Mouse (Mus musculus): Measurements from ENCODE around the gene Rabep2.
A peak's percentile ranks its signal among the peaks of the same experiment; 100 is the strongest.
"Not testable (repeated sequence)": the region's sequence is repeated elsewhere in the genome, so short reads cannot be mapped to it uniquely, and the experiment has no call there.

Rabep2 gene

DNA sequence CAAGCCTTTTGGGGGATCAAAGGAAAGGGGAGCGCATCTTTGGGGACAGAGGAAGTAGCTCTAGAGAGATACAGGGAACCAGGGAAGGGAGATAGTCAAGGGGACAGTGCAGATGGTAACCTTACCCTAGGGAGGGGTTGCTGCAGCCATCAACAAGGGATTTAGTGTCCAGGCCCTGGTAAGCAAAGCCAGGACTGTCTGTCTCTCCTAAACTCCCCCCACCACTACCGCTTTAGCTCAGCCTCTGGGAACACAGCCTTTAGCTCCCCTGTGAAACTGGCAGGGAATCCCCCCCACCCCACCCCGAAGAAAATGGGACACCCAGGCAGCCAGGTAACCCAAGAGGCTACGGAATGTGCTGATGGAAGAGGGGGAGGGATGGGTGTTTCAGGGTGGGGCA is 35.0 kb downstream of the Rabep2 start:
- no peak for DNase-seq (ENCODE audit: low spot score in 2 of 2)

DNA sequence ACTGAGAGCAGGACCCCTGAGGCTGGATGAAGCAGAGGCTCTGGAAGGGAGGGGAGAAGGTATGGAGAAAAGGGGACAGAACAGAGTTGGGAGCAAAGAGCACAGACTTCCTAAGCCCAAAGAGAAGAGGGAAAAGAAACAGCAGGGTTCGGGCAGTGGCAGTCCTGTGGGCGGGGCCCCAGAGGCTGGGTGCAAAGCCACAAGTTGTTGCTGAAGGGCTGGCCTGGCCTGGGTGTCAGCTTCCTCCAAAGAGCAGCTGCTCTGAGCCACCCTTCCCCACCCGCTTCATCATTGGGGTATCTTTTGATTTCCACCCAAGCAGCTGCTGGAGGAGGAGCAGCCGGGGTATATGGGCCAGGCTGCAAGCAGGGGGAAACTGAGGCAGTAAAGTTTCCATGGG is 35.6 kb downstream of the Rabep2 start:
- peak in 1 of 2 experiments; percentile 56 for DNase-seq (ENCODE audit: low spot score in 2 of 2)

GRCm38 (mm10) chr7:126464836-126465235 is 36.3 kb downstream of the Rabep2 start:
- DNase-seq (ENCODE audit: low spot score in 2 of 2), result no peak

- no peak for DNase-seq (ENCODE audit: low spot score in 2 of 2)
Observed at GRCm38 (mm10) chr7:126465246-126466030, 36.9 kb downstream of the Rabep2 start.

GRCm38 (mm10) chr7:126466116-126466515 is 37.6 kb downstream of the Rabep2 start:
- DNase-seq (ENCODE audit: low spot score in 2 of 2), result no peak

- DNase-seq (ENCODE audit: low spot score in 2 of 2), result no peak
Observed at GRCm38 (mm10) chr7:126466707-126467106, 38.1 kb downstream of the Rabep2 start.

GRCm38 (mm10) chr7:126467271-126467670 is 38.7 kb downstream of the Rabep2 start:
- peak; percentile 60 to 84 for DNase-seq (ENCODE audit: low spot score in 2 of 2)

- no peak for DNase-seq (ENCODE audit: low spot score in 2 of 2)
Observed at GRCm38 (mm10) chr7:126467834-126468627, 39.5 kb downstream of the Rabep2 start.

DNA sequence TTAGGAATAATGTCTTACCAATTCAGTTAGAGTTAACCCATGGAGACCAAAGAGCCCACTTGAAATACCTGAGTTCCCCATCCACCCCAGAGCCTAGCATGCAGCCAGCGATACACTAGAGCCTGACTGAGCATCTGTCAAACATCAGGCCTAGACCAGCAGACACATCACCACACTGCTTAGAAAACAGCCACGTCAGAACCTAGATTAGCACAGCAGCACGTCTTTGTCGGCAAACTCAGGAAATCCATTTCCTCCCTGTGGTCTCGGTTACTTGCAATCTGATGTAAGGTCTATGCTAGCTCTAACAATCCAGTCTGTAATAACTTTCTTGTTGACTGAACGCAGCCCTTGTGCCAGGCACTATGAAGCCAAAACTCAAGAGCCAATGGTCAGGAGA is 41.5 kb downstream of the Rabep2 start:
- no peak for DNase-seq (ENCODE audit: low spot score in 2 of 2)

DNA sequence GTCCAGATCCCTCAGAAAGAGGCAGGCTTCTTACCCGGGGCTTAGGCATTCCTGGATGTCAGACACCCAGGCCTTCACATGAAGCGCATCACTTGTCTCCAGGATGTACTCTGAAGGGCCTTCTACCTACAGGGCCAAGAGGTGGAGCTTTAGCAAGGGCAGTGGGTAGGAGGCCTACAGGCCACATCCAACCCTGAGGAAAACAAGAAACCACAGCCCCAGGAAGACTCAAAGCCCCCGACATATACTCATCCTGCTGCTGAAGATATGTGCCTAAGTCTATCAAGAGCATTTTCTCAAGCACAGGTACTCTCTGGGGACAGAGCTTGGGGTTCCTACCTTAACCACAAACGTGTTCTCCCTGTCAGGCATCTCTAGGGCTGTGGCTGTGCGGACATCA is 42.8 kb downstream of the Rabep2 start:
- no peak for DNase-seq (ENCODE audit: low spot score in 2 of 2)

GRCm38 (mm10) chr7:126471853-126472252 is 43.3 kb downstream of the Rabep2 start:
- DNase-seq (ENCODE audit: low spot score in 2 of 2), result no peak

- peak in 1 of 2 experiments; percentile 57 for DNase-seq (ENCODE audit: low spot score in 2 of 2)
Observed at GRCm38 (mm10) chr7:126472306-126472705, 43.7 kb downstream of the Rabep2 start.

GRCm38 (mm10) chr7:126472713-126473112 is 44.2 kb downstream of the Rabep2 start:
- no peak for DNase-seq (ENCODE audit: low spot score in 2 of 2)

DNA sequence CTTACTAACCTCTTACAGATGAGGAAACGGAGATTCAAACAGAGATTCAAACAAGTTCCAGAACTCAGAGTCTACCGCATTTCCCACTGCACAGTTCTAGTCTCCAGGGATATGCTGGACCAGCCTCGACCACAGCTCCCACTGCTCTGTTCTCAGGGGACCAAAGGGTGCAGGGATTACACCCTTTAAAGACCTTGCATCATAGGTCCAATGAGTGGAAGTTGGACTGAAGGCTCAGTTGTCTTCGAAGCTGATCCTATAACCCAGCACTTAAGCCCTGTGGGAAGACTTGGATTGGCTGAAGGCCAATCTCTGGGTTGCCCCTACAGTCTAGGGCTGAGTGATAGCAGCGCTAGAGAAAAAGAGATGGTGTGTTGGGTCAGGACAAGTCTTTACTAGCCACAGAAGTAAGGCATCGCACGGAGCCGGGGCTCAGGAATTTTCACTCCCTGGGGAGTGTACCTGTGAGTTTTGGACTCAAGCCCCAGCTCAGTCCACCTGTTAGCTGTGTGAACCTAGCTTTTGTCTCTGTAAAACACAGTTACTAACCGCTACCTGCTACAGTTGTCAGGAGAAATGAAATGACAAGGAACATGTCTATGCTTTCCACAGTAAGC is 45.0 kb downstream of the Rabep2 start:
- DNase-seq (ENCODE audit: low spot score in 2 of 2), result no peak

GRCm38 (mm10) chr7:126474486-126474955 is 46.0 kb downstream of the Rabep2 start:
- no peak for DNase-seq (ENCODE audit: low spot score in 2 of 2)

- peak; percentile 79 to 89 for DNase-seq (ENCODE audit: low spot score in 2 of 2)
Observed at GRCm38 (mm10) chr7:126474993-126475581, 46.5 kb downstream of the Rabep2 start, which contains the start of gene Sh2b1. TSS of gene Sh2b1 (minus strand) at chr7:126475424.

GRCm38 (mm10) chr7:126481699-126482098 is 53.1 kb downstream of the Rabep2 start:
- no peak for DNase-seq (ENCODE audit: low spot score in 2 of 2)

GRCm38 (mm10) chr7:126482392-126482871 is 53.9 kb downstream of the Rabep2 start:
- peak; percentile 51 to 78 for DNase-seq (ENCODE audit: low spot score in 2 of 2)

GRCm38 (mm10) chr7:126487052-126487483 is 58.5 kb downstream of the Rabep2 start, which contains the start of gene Tufm:
TSS of gene Tufm (plus strand) at chr7:126487361.
- peak; percentile 80 to 92 for DNase-seq (ENCODE audit: low spot score in 2 of 2)

- not testable (repeated sequence) for DNase-seq (ENCODE audit: low spot score in 2 of 2)
Observed at GRCm38 (mm10) chr7:126487617-126488385, 59.2 kb downstream of the Rabep2 start.

DNA sequence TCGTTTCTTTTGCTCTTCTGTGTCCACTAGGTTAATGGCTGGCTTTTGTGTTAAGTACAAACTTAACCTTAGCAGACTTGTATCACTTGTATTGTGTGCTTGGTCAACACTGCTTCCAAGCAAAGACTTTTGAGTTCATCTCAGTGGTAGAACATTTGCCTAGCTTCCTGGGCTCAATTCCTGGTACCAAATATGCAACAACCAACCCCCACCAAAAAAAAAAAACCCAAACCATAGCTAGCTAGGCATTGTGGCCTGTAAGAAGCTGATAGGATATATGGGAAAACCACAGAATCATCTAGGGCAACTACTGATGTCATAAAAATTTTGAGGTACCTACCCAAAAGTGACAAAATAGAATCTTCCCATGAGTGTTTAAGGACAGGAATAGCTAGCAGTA is 62.4 kb downstream of the Rabep2 start:
- DNase-seq (ENCODE audit: low spot score in 2 of 2), result no peak

All from spleen, postnatal 10 days (tissue).